Mouse (Mus musculus): ENCODE measurements at regions not wholly inside any gene's neighbourhood (a gene's known extent, or its start where the extent isn't known, plus 50 kb on each side); places are given as distances from the start of the nearest gene placed in this dataset.

GRCm38 (mm10) chr14:97694238-97694637, 475.3 kb downstream of the Dach1 start:
- WGBS, result 96% methylated on average over 1 of the region's 1 CpGs
- H3K27ac ChIP-seq (ENCODE audit: insufficient read depth, low read length), result no peak overlapping the region
- no peak for DNase-seq
- H3K4me1 ChIP-seq (ENCODE audit: control insufficient read depth, insufficient read depth, low read length), result no peaks in the 10 kb centered on the region
- no peak overlapping the region for H3K4me3 ChIP-seq (replicated peaks; ENCODE audit: insufficient read depth, low read depth, low read length)
- TF ChIP-seq CTCF (IDR thresholded peaks at IDR 0.05; ENCODE audit: borderline replicate concordance, insufficient read depth, low read depth, low read length) (no peak), POLR2A (IDR thresholded peaks at IDR 0.05; ENCODE audit: borderline replicate concordance, insufficient read depth, low read length) (no peak)
- no peaks in the 10 kb centered on the region for H3K27me3 ChIP-seq (ENCODE audit: control insufficient read depth, insufficient read depth, low read length)

GRCm38 (mm10) chr14:97684617-97685016, 484.9 kb downstream of the Dach1 start:
- TF ChIP-seq POLR2A (IDR thresholded peaks at IDR 0.05; ENCODE audit: borderline replicate concordance, insufficient read depth, low read length) (no peak), CTCF (IDR thresholded peaks at IDR 0.05; ENCODE audit: borderline replicate concordance, insufficient read depth, low read depth, low read length) (no peak)
- H3K27me3 ChIP-seq (ENCODE audit: control insufficient read depth, insufficient read depth, low read length), result no peaks in the 10 kb centered on the region
- WGBS, result 87% methylated on average over 3 of the region's 3 CpGs

GRCm38 (mm10) chr14:97667806-97668205, 501.8 kb downstream of the Dach1 start:
- H3K27me3 ChIP-seq (ENCODE audit: control insufficient read depth, insufficient read depth, low read length), result no peaks in the 10 kb centered on the region
- no peak overlapping the region for H3K27ac ChIP-seq (ENCODE audit: insufficient read depth, low read length)
- WGBS, result 62% methylated on average over 2 of the region's 2 CpGs
- TF ChIP-seq POLR2A (IDR thresholded peaks at IDR 0.05; ENCODE audit: borderline replicate concordance, insufficient read depth, low read length), result no peak
- TF ChIP-seq CTCF (IDR thresholded peaks at IDR 0.05; ENCODE audit: borderline replicate concordance, insufficient read depth, low read depth, low read length), result peak; percentile 15; the same call in 1 of the 2 replicates
- no peak for DNase-seq
- H3K4me3 ChIP-seq (replicated peaks; ENCODE audit: insufficient read depth, low read depth, low read length), result no peak overlapping the region
- H3K4me1 ChIP-seq (ENCODE audit: control insufficient read depth, insufficient read depth, low read length), result no peaks in the 10 kb centered on the region

More at GRCm38 (mm10) chr14:97684617-97685016, 484.9 kb downstream of the Dach1 start:
- Histone ChIP-seq H3K27ac (ENCODE audit: insufficient read depth, low read length) (no peak overlapping the region), H3K4me1 (ENCODE audit: control insufficient read depth, insufficient read depth, low read length) (no peaks in the 10 kb centered on the region), H3K4me3 (replicated peaks; ENCODE audit: insufficient read depth, low read depth, low read length) (no peak overlapping the region)
- DNase-seq, result no peak

- DNase-seq, result no peak
- Histone ChIP-seq H3K4me3 (replicated peaks; ENCODE audit: insufficient read depth, low read depth, low read length) (no peak overlapping the region), H3K4me1 (ENCODE audit: control insufficient read depth, insufficient read depth, low read length) (no peaks in the 10 kb centered on the region), H3K27ac (ENCODE audit: insufficient read depth, low read length) (no peak overlapping the region), H3K27me3 (ENCODE audit: control insufficient read depth, insufficient read depth, low read length) (no peaks in the 10 kb centered on the region)
- 33% methylated on average over 4 of the region's 4 CpGs for WGBS
- TF ChIP-seq CTCF (IDR thresholded peaks at IDR 0.05; ENCODE audit: borderline replicate concordance, insufficient read depth, low read depth, low read length), result no peak
- TF ChIP-seq POLR2A (IDR thresholded peaks at IDR 0.05; ENCODE audit: borderline replicate concordance, insufficient read depth, low read length), result no peak
Observed at GRCm38 (mm10) chr14:97638187-97638792, 531.3 kb downstream of the Dach1 start.

- 44% methylated on average over 1 of the region's 1 CpGs for WGBS
Observed at GRCm38 (mm10) chr14:97611438-97611837, 558.1 kb downstream of the Dach1 start.

GRCm38 (mm10) chr14:97596694-97597093, 572.9 kb downstream of the Dach1 start:
- no peak overlapping the region for H3K4me3 ChIP-seq (replicated peaks; ENCODE audit: insufficient read depth, low read depth, low read length)
- no peak overlapping the region for H3K27ac ChIP-seq (ENCODE audit: insufficient read depth, low read length)
- TF ChIP-seq CTCF (IDR thresholded peaks at IDR 0.05; ENCODE audit: borderline replicate concordance, insufficient read depth, low read depth, low read length) (no peak), POLR2A (IDR thresholded peaks at IDR 0.05; ENCODE audit: borderline replicate concordance, insufficient read depth, low read length) (no peak)
- no peak for DNase-seq
- WGBS, result 22% methylated on average over 5 of the region's 5 CpGs
- H3K4me1 ChIP-seq (ENCODE audit: control insufficient read depth, insufficient read depth, low read length), result no peaks in the 10 kb centered on the region
- H3K27me3 ChIP-seq (ENCODE audit: control insufficient read depth, insufficient read depth, low read length), result no peaks in the 10 kb centered on the region

More at GRCm38 (mm10) chr14:97611438-97611837, 558.1 kb downstream of the Dach1 start:
- TF ChIP-seq CTCF (IDR thresholded peaks at IDR 0.05; ENCODE audit: borderline replicate concordance, insufficient read depth, low read depth, low read length) (no peak), POLR2A (IDR thresholded peaks at IDR 0.05; ENCODE audit: borderline replicate concordance, insufficient read depth, low read length) (no peak)
- H3K4me3 ChIP-seq (replicated peaks; ENCODE audit: insufficient read depth, low read depth, low read length), result no peak overlapping the region
- H3K27ac ChIP-seq (ENCODE audit: insufficient read depth, low read length), result no peak overlapping the region
- no peak for DNase-seq
- H3K4me1 ChIP-seq (ENCODE audit: control insufficient read depth, insufficient read depth, low read length), result no peaks in the 10 kb centered on the region
- H3K27me3 ChIP-seq (ENCODE audit: control insufficient read depth, insufficient read depth, low read length), result no peaks in the 10 kb centered on the region

GRCm38 (mm10) chr14:97588611-97589010, 581.0 kb downstream of the Dach1 start:
- 31% methylated on average over 4 of the region's 4 CpGs for WGBS
- Histone ChIP-seq H3K4me1 (ENCODE audit: control insufficient read depth, insufficient read depth, low read length) (no peaks in the 10 kb centered on the region), H3K27me3 (ENCODE audit: control insufficient read depth, insufficient read depth, low read length) (no peaks in the 10 kb centered on the region; the same call in 1 of the 2 replicates), H3K4me3 (replicated peaks; ENCODE audit: insufficient read depth, low read depth, low read length) (no peak overlapping the region), H3K27ac (ENCODE audit: insufficient read depth, low read length) (no peak overlapping the region)
- DNase-seq, result no peak
- TF ChIP-seq CTCF (IDR thresholded peaks at IDR 0.05; ENCODE audit: borderline replicate concordance, insufficient read depth, low read depth, low read length), result no peak
- TF ChIP-seq POLR2A (IDR thresholded peaks at IDR 0.05; ENCODE audit: borderline replicate concordance, insufficient read depth, low read length), result no peak

GRCm38 (mm10) chr14:97588182-97588581, 581.4 kb downstream of the Dach1 start:
- WGBS, result 4% methylated on average over 7 of the region's 7 CpGs
- Histone ChIP-seq H3K27ac (ENCODE audit: insufficient read depth, low read length) (no peak overlapping the region), H3K4me1 (ENCODE audit: control insufficient read depth, insufficient read depth, low read length) (no peaks in the 10 kb centered on the region), H3K27me3 (ENCODE audit: control insufficient read depth, insufficient read depth, low read length) (no peaks in the 10 kb centered on the region; the same call in 1 of the 2 replicates), H3K4me3 (replicated peaks; ENCODE audit: insufficient read depth, low read depth, low read length) (no peak overlapping the region)
- no peak for TF ChIP-seq CTCF (IDR thresholded peaks at IDR 0.05; ENCODE audit: borderline replicate concordance, insufficient read depth, low read depth, low read length)
- TF ChIP-seq POLR2A (IDR thresholded peaks at IDR 0.05; ENCODE audit: borderline replicate concordance, insufficient read depth, low read length), result no peak
- DNase-seq, result peak in 1 of 2 experiments; percentile 5

Data from cerebellum, adult 2 months (tissue).